Mouse (Mus musculus) heart, postnatal 25 days (tissue): Measurements from ENCODE around the gene Taco1. TPM values are rescaled to one million over a fixed set of nuclear protein-coding genes. Genes with fewer than 3 reads are reported as not detected.

Experiments used
- total RNA-seq, 2 experiments: library from RNA; stranded (reverse); gene quantifications; 2 replicates each; pipeline ENCODE4 v1.2.3; 2021

Taco1 gene
- total RNA-seq, 2 experiments from 2014 or later: 68.3 to 71.5 TPM

Other genes starting within 250 kb of the Taco1 start
- gene Cyb561, start 112.7 kb upstream of the Taco1 start, total RNA-seq: 10 to 100 TPM in 1 of 2 experiments, 1 to 10 TPM in 1; 7.9 to 11.9 TPM
- gene Ace, start 98.1 kb upstream of the Taco1 start, total RNA-seq: 10 to 100 TPM; 25.2 to 26.9 TPM
- not detected for gene Ace3, start 71.4 kb upstream of the Taco1 start, total RNA-seq
- gene Kcnh6, start 57.9 kb upstream of the Taco1 start, total RNA-seq: under 1 TPM in 1 of 2 experiments, not detected in 1; 0.39 TPM
- 10 to 100 TPM; 41.0 to 42.6 TPM for gene Dcaf7, start 29.2 kb upstream of the Taco1 start, total RNA-seq
- gene Map3k3, start 18.6 kb downstream of the Taco1 start, total RNA-seq: 10 to 100 TPM; 35.7 to 42.7 TPM
- gene Gm10840, start 94.8 kb downstream of the Taco1 start, total RNA-seq: not detected
- gene Limd2, start 94.8 kb downstream of the Taco1 start, total RNA-seq: 1 to 10 TPM; 4.3 to 5.9 TPM
- gene Strada, start 136.1 kb downstream of the Taco1 start, total RNA-seq: 1 to 10 TPM; 6.4 to 6.6 TPM
- 10 to 100 TPM; 61.9 to 69.2 TPM for gene Ccdc47, start 150.3 kb downstream of the Taco1 start, total RNA-seq
- 10 to 100 TPM; 24.5 to 25.7 TPM for gene Ddx42, start 150.9 kb downstream of the Taco1 start, total RNA-seq
- gene Ftsj3, start 190.0 kb downstream of the Taco1 start, total RNA-seq: 10 to 100 TPM; 20.8 to 21.8 TPM
- 100 to 1,000 TPM; 103 to 107 TPM for gene Psmc5, start 190.1 kb downstream of the Taco1 start, total RNA-seq
- 10 to 100 TPM; 17.7 to 21.5 TPM for gene Smarcd2, start 206.9 kb downstream of the Taco1 start, total RNA-seq
- not detected for gene Tcam1, start 210.6 kb downstream of the Taco1 start, total RNA-seq
- not detected for gene Gh, start 235.8 kb downstream of the Taco1 start, total RNA-seq
- gene Cd79b, start 248.7 kb downstream of the Taco1 start, total RNA-seq: 1 to 10 TPM; 1.3 to 2.8 TPM